Mouse (Mus musculus) liver, embryonic 14.5 days (tissue): ENCODE measurements around the gene Zfp423.

ENCODE experiments used
- CTCF ChIP-seq: IDR thresholded peaks from 2 replicates; pipeline ENCODE4 v1.5.1; 2016; ENCODE audit warnings: antibody characterized with exemption, low read depth, control low read depth
- EP300 ChIP-seq: IDR thresholded peaks from 2 replicates; pipeline ENCODE4 v1.6.1; 2016; ENCODE audit warnings: antibody characterized with exemption, low read depth

DNA sequence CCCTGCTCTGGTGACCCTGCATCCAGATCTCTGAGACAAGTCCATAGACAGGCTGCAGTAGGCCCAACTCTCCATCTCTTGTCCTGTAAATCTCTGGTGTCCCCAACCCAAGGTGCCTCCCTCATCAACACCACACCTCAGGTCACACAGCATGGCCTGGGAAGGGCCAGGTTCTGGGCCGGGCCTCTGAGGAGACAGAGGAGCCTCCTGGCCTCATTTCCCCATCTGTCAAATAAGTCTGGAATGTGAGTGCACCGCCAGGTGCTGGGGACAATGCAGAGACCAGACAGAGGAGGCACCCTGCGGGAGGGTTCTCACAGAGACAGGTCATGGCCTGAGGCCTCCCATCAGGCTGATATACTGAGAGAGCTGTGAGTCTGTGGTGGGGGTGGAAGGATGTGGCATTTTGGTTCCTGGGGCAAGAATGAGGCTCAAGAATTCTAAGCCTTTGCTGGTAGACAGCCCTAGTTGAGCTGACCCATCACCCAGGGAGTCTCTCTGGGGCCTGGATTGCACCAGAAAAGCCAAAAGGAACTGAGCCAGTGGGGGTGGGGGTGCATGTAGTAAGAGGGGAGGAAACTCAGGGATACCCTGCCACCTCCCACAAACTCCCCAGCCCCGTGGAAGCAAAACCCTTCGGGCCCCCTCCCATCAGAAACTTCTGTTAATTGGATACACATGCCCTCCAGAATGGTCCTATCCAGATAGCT, 15.0 kb downstream of the Zfp423 start:
- TF ChIP-seq CTCF (no peak), EP300 (no peak)
